Mouse (Mus musculus): ENCODE results near the gene Clic5. TPM values are rescaled to one million over a fixed set of nuclear protein-coding genes. Genes with fewer than 3 reads are reported as not detected.

The Clic5 gene
- polyA plus RNA-seq, 1 experiment, result 0.01 TPM

- Histone ChIP-seq H3K79me2 (ENCODE audit: control insufficient read depth, insufficient read depth) (no peaks in the 10 kb centered on the region), H3K4me3 (ENCODE audit: insufficient read depth, poor library complexity, severe bottlenecking) (no peak overlapping the region), H3K36me3 (ENCODE audit: control insufficient read depth, insufficient read depth) (no peaks in the 10 kb centered on the region), H3K27me3 (ENCODE audit: control insufficient read depth, insufficient read depth, insufficient read length) (peaks cover 5% of the 10 kb centered on the region), H3K79me3 (ENCODE audit: low read depth) (no peaks in the 10 kb centered on the region), H3ac (ENCODE audit: control insufficient read depth, insufficient read length, low read depth) (no peak overlapping the region)
- TF ChIP-seq FOSL1 (IDR thresholded peaks at IDR 0.05; ENCODE audit: insufficient read depth, low read length, poor library complexity, severe bottlenecking) (no peak), MAX (IDR thresholded peaks at IDR 0.05) (no peak), MYOD1 (IDR thresholded peaks at IDR 0.05; ENCODE audit: control insufficient read depth, insufficient read length, low read depth) (no peak), CEBPB (IDR thresholded peaks at IDR 0.05; ENCODE audit: low read depth) (no peak), USF1 (IDR thresholded peaks at IDR 0.05; ENCODE audit: low read depth) (no peak), MYOG (IDR thresholded peaks at IDR 0.05; ENCODE audit: control insufficient read depth, extremely low read depth, insufficient read length) (no peak), CTCF (IDR thresholded peaks at IDR 0.05; ENCODE audit: control insufficient read depth, insufficient read depth, insufficient read length) (no peak)
These were observed 61.2 kb downstream of the Clic5 start for GRCm38 (mm10) chr17:44249544-44249943.

GRCm38 (mm10) chr17:44252653-44253052 is 64.3 kb downstream of the Clic5 start:
- TF ChIP-seq USF1 (IDR thresholded peaks at IDR 0.05; ENCODE audit: low read depth) (no peak), MYOD1 (IDR thresholded peaks at IDR 0.05; ENCODE audit: control insufficient read depth, insufficient read length, low read depth) (no peak), CTCF (IDR thresholded peaks at IDR 0.05; ENCODE audit: control insufficient read depth, insufficient read depth, insufficient read length) (no peak), CEBPB (IDR thresholded peaks at IDR 0.05; ENCODE audit: low read depth) (no peak), FOSL1 (IDR thresholded peaks at IDR 0.05; ENCODE audit: insufficient read depth, low read length, poor library complexity, severe bottlenecking) (no peak), MYOG (IDR thresholded peaks at IDR 0.05; ENCODE audit: control insufficient read depth, extremely low read depth, insufficient read length) (no peak), MAX (IDR thresholded peaks at IDR 0.05) (no peak)
- Histone ChIP-seq H3K36me3 (ENCODE audit: control insufficient read depth, insufficient read depth) (no peaks in the 10 kb centered on the region), H3K79me2 (ENCODE audit: control insufficient read depth, insufficient read depth) (no peaks in the 10 kb centered on the region), H3K79me3 (ENCODE audit: low read depth) (no peaks in the 10 kb centered on the region), H3K4me3 (ENCODE audit: insufficient read depth, poor library complexity, severe bottlenecking) (no peak overlapping the region), H3ac (ENCODE audit: control insufficient read depth, insufficient read length, low read depth) (no peak overlapping the region), H3K27me3 (ENCODE audit: control insufficient read depth, insufficient read depth, insufficient read length) (no peaks in the 10 kb centered on the region)

- H3K79me3 ChIP-seq (ENCODE audit: low read depth), result no peaks in the 10 kb centered on the region
These were observed 66.3 kb downstream of the Clic5 start for GRCm38 (mm10) chr17:44254698-44255097.

GRCm38 (mm10) chr17:44256583-44256982 is 68.2 kb downstream of the Clic5 start:
- peak; percentile 86 for TF ChIP-seq MYOD1 (IDR thresholded peaks at IDR 0.05; ENCODE audit: control insufficient read depth, insufficient read length, low read depth)
- peak; percentile 18 for TF ChIP-seq MAX (IDR thresholded peaks at IDR 0.05)
- TF ChIP-seq MYOG (IDR thresholded peaks at IDR 0.05; ENCODE audit: control insufficient read depth, extremely low read depth, insufficient read length), result no peak
- peak; percentile 74 for TF ChIP-seq CTCF (IDR thresholded peaks at IDR 0.05; ENCODE audit: control insufficient read depth, insufficient read depth, insufficient read length)
- TF ChIP-seq USF1 (IDR thresholded peaks at IDR 0.05; ENCODE audit: low read depth), result no peak
- TF ChIP-seq FOSL1 (IDR thresholded peaks at IDR 0.05; ENCODE audit: insufficient read depth, low read length, poor library complexity, severe bottlenecking), result no peak
- peak; percentile 77 for TF ChIP-seq CEBPB (IDR thresholded peaks at IDR 0.05; ENCODE audit: low read depth)
- Histone ChIP-seq H3ac (ENCODE audit: control insufficient read depth, insufficient read length, low read depth) (no peak overlapping the region), H3K79me3 (ENCODE audit: low read depth) (no peaks in the 10 kb centered on the region), H3K36me3 (ENCODE audit: control insufficient read depth, insufficient read depth) (no peaks in the 10 kb centered on the region), H3K4me3 (ENCODE audit: insufficient read depth, poor library complexity, severe bottlenecking) (no peak overlapping the region), H3K27me3 (ENCODE audit: control insufficient read depth, insufficient read depth, insufficient read length) (no peaks in the 10 kb centered on the region), H3K79me2 (ENCODE audit: control insufficient read depth, insufficient read depth) (no peaks in the 10 kb centered on the region)

More at GRCm38 (mm10) chr17:44254698-44255097, 66.3 kb downstream of the Clic5 start:
- no peaks in the 10 kb centered on the region for H3K79me2 ChIP-seq (ENCODE audit: control insufficient read depth, insufficient read depth)
- TF ChIP-seq MYOD1 (IDR thresholded peaks at IDR 0.05; ENCODE audit: control insufficient read depth, insufficient read length, low read depth) (no peak), CEBPB (IDR thresholded peaks at IDR 0.05; ENCODE audit: low read depth) (no peak), FOSL1 (IDR thresholded peaks at IDR 0.05; ENCODE audit: insufficient read depth, low read length, poor library complexity, severe bottlenecking) (no peak), USF1 (IDR thresholded peaks at IDR 0.05; ENCODE audit: low read depth) (no peak)
- H3K27me3 ChIP-seq (ENCODE audit: control insufficient read depth, insufficient read depth, insufficient read length), result no peaks in the 10 kb centered on the region
- no peak overlapping the region for H3ac ChIP-seq (ENCODE audit: control insufficient read depth, insufficient read length, low read depth)
- H3K36me3 ChIP-seq (ENCODE audit: control insufficient read depth, insufficient read depth), result no peaks in the 10 kb centered on the region
- H3K4me3 ChIP-seq (ENCODE audit: insufficient read depth, poor library complexity, severe bottlenecking), result no peak overlapping the region

- TF ChIP-seq MYOD1 (IDR thresholded peaks at IDR 0.05; ENCODE audit: control insufficient read depth, insufficient read length, low read depth) (no peak), CEBPB (IDR thresholded peaks at IDR 0.05; ENCODE audit: low read depth) (no peak), USF1 (IDR thresholded peaks at IDR 0.05; ENCODE audit: low read depth) (no peak), CTCF (IDR thresholded peaks at IDR 0.05; ENCODE audit: control insufficient read depth, insufficient read depth, insufficient read length) (no peak), MYOG (IDR thresholded peaks at IDR 0.05; ENCODE audit: control insufficient read depth, extremely low read depth, insufficient read length) (no peak), MAX (IDR thresholded peaks at IDR 0.05) (no peak), FOSL1 (IDR thresholded peaks at IDR 0.05; ENCODE audit: insufficient read depth, low read length, poor library complexity, severe bottlenecking) (no peak)
- Histone ChIP-seq H3K36me3 (ENCODE audit: control insufficient read depth, insufficient read depth) (no peaks in the 10 kb centered on the region), H3ac (ENCODE audit: control insufficient read depth, insufficient read length, low read depth) (no peak overlapping the region), H3K27me3 (ENCODE audit: control insufficient read depth, insufficient read depth, insufficient read length) (no peaks in the 10 kb centered on the region), H3K79me3 (ENCODE audit: low read depth) (no peaks in the 10 kb centered on the region), H3K4me3 (ENCODE audit: insufficient read depth, poor library complexity, severe bottlenecking) (no peak overlapping the region), H3K79me2 (ENCODE audit: control insufficient read depth, insufficient read depth) (no peaks in the 10 kb centered on the region)
These were observed 70.9 kb downstream of the Clic5 start for GRCm38 (mm10) chr17:44259245-44259644.

All from C2C12 (cell line).